Mouse (Mus musculus) CH12.LX (cell line): ENCODE measurements at regions not wholly inside any gene's neighbourhood (a gene's known extent, or its start where the extent isn't known, plus 50 kb on each side); places are given as distances from the start of the nearest gene placed in this dataset.

Experiments used
- DNase-seq: peaks from one replicate; pipeline ENCODE4 v3.0.0-alpha.2; 2013; ENCODE audit errors: extremely low read depth
- H3K27ac ChIP-seq: 2 replicates; pipeline ENCODE4 v1.5.1; 2012; ENCODE audit warnings: low read depth, mild to moderate bottlenecking, control low read depth, moderate library complexity; ENCODE audit not compliant: insufficient read depth
- H3K27me3 ChIP-seq: replicated peaks from 2 replicates; pipeline ENCODE3; 2012; ENCODE audit warnings: inconsistent platforms
- H3K36me3 ChIP-seq, 2 experiments: replicated peaks in 1 of 2; 2 replicates each; pipeline versions ENCODE3 to v1.6.1; 2012; ENCODE audit warnings: inconsistent platforms in 1 of 2, low read length in 1 of 2, mild to moderate bottlenecking in 1 of 2, mixed read lengths in 1 of 2, moderate library complexity in 1 of 2; ENCODE audit not compliant: control insufficient read depth in 1 of 2, insufficient read depth in 1 of 2
- H3K4me1 ChIP-seq, 2 experiments: 2 replicates each; pipeline ENCODE4 v1.6.1; 2012; ENCODE audit warnings: inconsistent platforms in 1 of 2, moderate library complexity in 1 of 2; ENCODE audit not compliant: insufficient read depth in 2 of 2, control insufficient read depth in 1 of 2
- H3K4me2 ChIP-seq: 2 replicates; pipeline ENCODE4 v1.6.1; 2012; ENCODE audit warnings: low read depth, mild to moderate bottlenecking, control low read depth; ENCODE audit not compliant: poor library complexity, insufficient read depth, severe bottlenecking
- H3K4me3 ChIP-seq, 3 experiments: fragments of 150-350 bp in 1 of 3; sonication (generic) in 1 of 3; replicated peaks in 1 of 3; 2 replicates each; pipeline versions ENCODE3 to v1.5.1; 2011 to 2012; ENCODE audit warnings: low read depth in 2 of 3, low read length in 2 of 3, mild to moderate bottlenecking in 2 of 3, moderate library complexity in 2 of 3, control low read depth in 1 of 3, improper control_type of control experiment in 1 of 3, inconsistent platforms in 1 of 3, mixed read lengths in 1 of 3; ENCODE audit not compliant: poor library complexity in 1 of 3
- H3K79me2 ChIP-seq: replicated peaks from 2 replicates; pipeline ENCODE4 v1.6.1; 2012; ENCODE audit warnings: mild to moderate bottlenecking, moderate library complexity; ENCODE audit not compliant: control insufficient read depth, poor library complexity, insufficient read depth, severe bottlenecking; ENCODE audit errors: extremely low read depth
- H3K9ac ChIP-seq: 2 replicates; pipeline ENCODE4 v1.6.1; 2012; ENCODE audit warnings: low read depth, mild to moderate bottlenecking, control low read depth, moderate library complexity; ENCODE audit not compliant: insufficient read depth
- H3K9me3 ChIP-seq: replicated peaks from 2 replicates; pipeline ENCODE3; 2012; ENCODE audit warnings: low read length, inconsistent platforms, mixed read lengths
- BHLHE40 ChIP-seq: IDR thresholded peaks from 2 replicates; pipeline ENCODE4 v1.6.1; 2011; ENCODE audit warnings: mild to moderate bottlenecking, low read depth, low read length, improper control_type of control experiment
- CHD1 ChIP-seq: IDR thresholded peaks from 2 replicates; pipeline ENCODE4 v1.6.1; 2012; ENCODE audit warnings: low read depth, low read length, improper control_type of control experiment, inconsistent platforms
- E2F4 ChIP-seq: IDR thresholded peaks from 2 replicates; pipeline ENCODE4 v1.6.1; 2011; ENCODE audit warnings: low read depth, low read length, improper control_type of control experiment; ENCODE audit not compliant: insufficient replicate concordance
- ELF1 ChIP-seq: IDR thresholded peaks from 2 replicates; pipeline ENCODE4 v1.6.1; 2014; ENCODE audit warnings: low read depth, mild to moderate bottlenecking, inconsistent platforms, low read length, improper control_type of control experiment
- EP300 ChIP-seq: IDR thresholded peaks from 2 replicates; pipeline ENCODE4 v1.6.1; 2011; ENCODE audit warnings: low read length, improper control_type of control experiment
- ETS1 ChIP-seq: conservative IDR thresholded peaks from 2 replicates; pipeline ENCODE4 v1.6.1; 2012; ENCODE audit warnings: low read depth, mild to moderate bottlenecking, inconsistent platforms, low read length, improper control_type of control experiment, moderate library complexity
- JUN ChIP-seq: IDR thresholded peaks from 2 replicates; pipeline ENCODE4 v1.6.1; 2011; ENCODE audit warnings: low read depth, mild to moderate bottlenecking, low read length, improper control_type of control experiment, moderate library complexity; ENCODE audit not compliant: insufficient read depth
- JUND ChIP-seq: conservative IDR thresholded peaks from 2 replicates; pipeline ENCODE4 v1.6.1; 2011; ENCODE audit warnings: low read depth, low read length, improper control_type of control experiment
- MAX ChIP-seq: IDR thresholded peaks from 2 replicates; pipeline ENCODE4 v1.6.1; 2011; ENCODE audit warnings: low read length, improper control_type of control experiment
- MXI1 ChIP-seq: IDR thresholded peaks from 2 replicates; pipeline ENCODE4 v1.6.1; 2011; ENCODE audit warnings: mild to moderate bottlenecking, low read depth, low read length, improper control_type of control experiment
- PAX5 ChIP-seq: IDR thresholded peaks from 2 replicates; pipeline ENCODE4 v1.6.1; 2012; ENCODE audit warnings: low read length, inconsistent platforms, mixed read lengths
- SIN3A ChIP-seq: IDR thresholded peaks from 2 replicates; pipeline ENCODE4 v1.6.1; 2012; ENCODE audit warnings: low read length, improper control_type of control experiment, inconsistent platforms
- SMC3 ChIP-seq: IDR thresholded peaks from 2 replicates; pipeline ENCODE4 v1.6.1; 2011; ENCODE audit warnings: low read depth, low read length, improper control_type of control experiment
- TCF12 ChIP-seq: IDR thresholded peaks from 2 replicates; pipeline ENCODE4 v1.6.1; 2014; ENCODE audit warnings: low read depth, mild to moderate bottlenecking, inconsistent platforms, low read length, improper control_type of control experiment
- USF1 ChIP-seq: IDR thresholded peaks from 2 replicates; pipeline ENCODE4 v1.6.1; 2014; ENCODE audit warnings: low read depth, mild to moderate bottlenecking, inconsistent platforms, low read length, improper control_type of control experiment
- USF2 ChIP-seq: conservative IDR thresholded peaks from 2 replicates; pipeline ENCODE4 v1.6.1; 2011; ENCODE audit warnings: low read depth, low read length, improper control_type of control experiment
- ZKSCAN1 ChIP-seq: IDR thresholded peaks from 2 replicates; pipeline ENCODE4 v1.6.1; 2012; ENCODE audit warnings: low read depth, inconsistent platforms, low read length, improper control_type of control experiment, borderline replicate concordance
- dilution Hi-C: fragments of 300-500 bp; cut with MboI; formaldehyde crosslinking; loops from 2 replicates; pipeline ENCODE4 v1.14.3; 2020; ENCODE audit warnings: low sequenced_read_pairs; ENCODE audit not compliant: extremely low pct_unique_long_range_greater_than_20kb, extremely low pct_ligation_motif_present
- in situ Hi-C: fragments of 300-500 bp; cut with MboI; formaldehyde crosslinking; loops from 3 replicates; pipeline ENCODE4 v1.14.3; 2019; ENCODE audit warnings: low sequenced_read_pairs, low pct_ligation_motif_present, low pct_unique_long_range_greater_than_20kb, mixed read lengths

GRCm38 (mm10) chr13:26142811-26143210 is 627.2 kb downstream of the Hdgfl1 start:
- Histone ChIP-seq H3K4me3 (no peak overlapping the region), H3K4me1 (no peaks in the 10 kb centered on the region), H3K9ac (no peak overlapping the region), H3K79me2 (no peaks in the 10 kb centered on the region), H3K4me2 (no peak overlapping the region), H3K36me3 (no peaks in the 10 kb centered on the region), H3K27me3 (no peaks in the 10 kb centered on the region), H3K9me3 (no peaks in the 10 kb centered on the region), H3K27ac (no peak overlapping the region)
- dilution Hi-C loops: no loop called here
- in situ Hi-C loops: no loop called here
- no peak for DNase-seq
- TF ChIP-seq ETS1: no peak
- no peak for TF ChIP-seq BHLHE40
- no peak for TF ChIP-seq USF2
- no peak for TF ChIP-seq JUN
- no peak for TF ChIP-seq CHD1
- no peak for TF ChIP-seq EP300

DNA sequence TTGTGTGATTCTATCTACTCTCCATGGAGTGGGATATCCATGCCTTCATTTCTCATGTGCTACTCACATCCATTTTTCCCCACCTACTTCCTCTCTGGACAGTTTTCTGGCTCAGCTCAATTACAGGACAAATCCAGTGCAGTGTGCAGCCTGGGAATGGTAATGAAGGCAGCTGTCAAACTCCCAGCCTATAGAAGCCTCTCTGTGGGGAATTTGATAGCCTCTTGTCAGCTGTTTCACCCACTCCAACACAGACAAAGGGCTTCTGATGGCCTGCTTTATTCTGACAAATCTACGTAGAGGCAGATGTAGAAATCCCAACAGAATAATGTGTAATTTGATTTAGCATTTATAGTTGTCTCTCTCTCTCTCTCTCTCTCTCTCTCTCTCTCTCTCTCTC is 650.6 kb downstream of the Hdgfl1 start:
- Histone ChIP-seq H3K79me2 (no peaks in the 10 kb centered on the region), H3K4me1 (no peaks in the 10 kb centered on the region), H3K36me3 (no peaks in the 10 kb centered on the region), H3K4me3 (no peak overlapping the region), H3K27ac (no peak overlapping the region), H3K9me3 (peaks cover 2% of the 10 kb centered on the region), H3K27me3 (no peaks in the 10 kb centered on the region), H3K9ac (no peak overlapping the region), H3K4me2 (no peak overlapping the region)
- in situ Hi-C loops (no loop called here), dilution Hi-C loops (no loop called here)
- DNase-seq: no peak
- TF ChIP-seq ETS1 (no peak), MXI1 (no peak), JUND (no peak), TCF12 (no peak), MAX (no peak), PAX5 (no peak), SMC3 (no peak), USF1 (no peak), ZKSCAN1 (no peak), E2F4 (no peak), ELF1 (no peak), SIN3A (no peak), EP300 (no peak)
